In genomic region chr5:31179766-31180630, GRCm38 (mm10) we compare ENCODE assay signal across 8 mouse cellular contexts. TPM values are rescaled to one million over a fixed set of nuclear protein-coding genes. Genes with fewer than 3 reads are reported as not detected.
DNase-seq lines count a peak whose midpoint lies in the region; ATAC-seq lines count a peak whose summit lies in the region.

Gm29609 (minus strand) TSS chr5:31179911.
Gtf3c2 (minus strand) TSS chr5:31180144.

- peak within 1 kb of the TSS; percentile 90 for H3K4me3 ChIP-seq in hindbrain, embryonic 15.5 days

- no peaks in the 10 kb centered on the region for H3K9me3 ChIP-seq in hindbrain, embryonic 15.5 days

- no peaks in the 10 kb centered on the region for H3K27me3 ChIP-seq in hindbrain, embryonic 15.5 days

- peak within 1 kb of the TSS; percentile 88 for H3K4me2 ChIP-seq in hindbrain, embryonic 15.5 days

- H3K27ac ChIP-seq in hindbrain, embryonic 15.5 days (replicated peaks), result peak within 1 kb of the TSS; percentile 95

- ATAC-seq in hindbrain, embryonic 15.5 days (ENCODE audit: low FRiP score, low read depth), result peak; percentile 98

- WGBS in hindbrain, embryonic 15.5 days, result under 1% methylated on average over 59 of the region's 59 CpGs

- peaks cover 4% of the 10 kb centered on the region for H3K36me3 ChIP-seq in hindbrain, embryonic 15.5 days

- DNase-seq in T-cell, adult 2 months (ENCODE audit: low spot score), result peak; percentile 98
- DNase-seq in cerebellum, postnatal 36 days, result peak; percentile 96 to 97
- peak; percentile 97 to 98 for DNase-seq in frontal cortex, postnatal 36 days (ENCODE audit: low spot score in 2 of 2)
- DNase-seq in left cerebral cortex, adult 11 months (ENCODE audit: low spot score), result peak; percentile 93
- DNase-seq in lung, postnatal 4 days, result peak; percentile 95 to 97
- DNase-seq in retina, postnatal 7 days (ENCODE audit: low read depth, low spot score), result peak; percentile 95
- DNase-seq in urinary bladder, adult 2 months (ENCODE audit: low spot score), result peak; percentile 92

- peak within 1 kb of the TSS; percentile 81 for H3K9ac ChIP-seq in hindbrain, embryonic 15.5 days

- H3K4me1 ChIP-seq in hindbrain, embryonic 15.5 days (replicated peaks), result peaks cover 31% of the 10 kb centered on the region

RNA-seq across cellular contexts. Expression of gene Gm29609, which starts in this region (rescaled TPM):
- 1.6 and 2.7 TPM in 2 replicates for polyA plus RNA-seq in hindbrain, embryonic 15.5 days (2015; fragmentation: Nextera tagmentation; extraction: Ambion mirVana)
- polyA plus RNA-seq in urinary bladder, adult 2 months (2012; rRNA removed), result 1.5 and 1.7 TPM in 2 replicates

RNA-seq across cellular contexts. Expression of gene Gtf3c2, which starts in this region (rescaled TPM):
- 62.9 and 67.1 TPM in 2 replicates for polyA plus RNA-seq in hindbrain, embryonic 15.5 days (2015; fragmentation: Nextera tagmentation; extraction: Ambion mirVana)
- 78.9 and 87.0 TPM in 2 replicates for polyA plus RNA-seq in urinary bladder, adult 2 months (2012; rRNA removed)

Comparison
In these comparisons a context has a peak if more than half of its experiments do, and no peak if none do; other contexts are left out.
1. Peak in every context shown above with its lines: DNase-seq, ATAC-seq, H3K4me3 ChIP-seq and H3K27ac ChIP-seq.